Mouse (Mus musculus): ENCODE measurements around the gene Psors1c2.

DNA sequence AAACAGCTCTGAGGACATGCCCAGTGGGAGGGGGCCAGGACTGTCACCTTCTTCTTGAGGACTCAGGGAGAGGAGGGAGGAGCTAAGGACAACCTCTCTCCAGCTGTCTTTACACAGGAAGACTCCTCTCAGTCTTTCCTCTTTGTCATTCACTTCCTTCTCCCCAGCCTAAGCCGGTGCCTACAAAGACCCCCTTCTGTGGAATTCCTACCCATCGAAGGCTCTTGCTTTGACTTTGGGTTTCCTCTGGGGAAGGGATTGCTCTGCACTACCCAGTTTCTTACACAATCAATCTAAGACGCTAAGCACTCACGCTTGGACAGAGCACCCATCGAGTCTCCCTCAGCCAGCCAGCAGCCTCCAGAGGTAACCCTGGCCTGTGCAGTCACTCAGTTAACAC is 15.6 kb downstream of the Psors1c2 start:
- TF ChIP-seq CTCF (conservative IDR thresholded peaks at IDR 0.05; ENCODE audit: low read length), result no peak
- TF ChIP-seq POU5F1 (IDR thresholded peaks at IDR 0.05; ENCODE audit: borderline replicate concordance, low read length), result no peak
